Mouse (Mus musculus) neural tube, embryonic 13.5 days (tissue): ENCODE measurements around the gene Gm11034. TPM values are rescaled to one million over a fixed set of nuclear protein-coding genes. Genes with fewer than 3 reads are reported as not detected.

Experiments
- ATAC-seq: fragments of 200-750 bp; cut with Nextera tagmentation; 2 replicates; pipeline ENCODE4 v1.8.0; 2017; ENCODE audit warnings: low read depth, mild to moderate bottlenecking, moderate TSS enrichment, moderate library complexity
- H3K27ac ChIP-seq: fragments of 300-500 bp; sonication (generic); replicated peaks from 2 replicates; pipeline ENCODE4 v1.5.1; 2015; ENCODE audit warnings: moderate library complexity, mild to moderate bottlenecking, inconsistent platforms
- H3K27me3 ChIP-seq: fragments of 300-500 bp; sonication (generic); 2 replicates; pipeline ENCODE4 v1.6.1; 2015; ENCODE audit warnings: mild to moderate bottlenecking, inconsistent platforms
- H3K36me3 ChIP-seq: fragments of 300-500 bp; sonication (generic); 2 replicates; pipeline ENCODE4 v1.6.1; 2015; ENCODE audit warnings: mild to moderate bottlenecking, inconsistent platforms
- H3K4me1 ChIP-seq: fragments of 300-500 bp; sonication (generic); replicated peaks from 2 replicates; pipeline ENCODE4 v1.6.1; 2015; ENCODE audit warnings: inconsistent platforms
- H3K4me2 ChIP-seq: fragments of 300-500 bp; sonication (generic); 2 replicates; pipeline ENCODE4 v1.6.1; 2015; ENCODE audit warnings: inconsistent platforms, mild to moderate bottlenecking, moderate library complexity
- H3K4me3 ChIP-seq: fragments of 300-500 bp; sonication (generic); 2 replicates; pipeline ENCODE4 v1.5.1; 2015; ENCODE audit warnings: mild to moderate bottlenecking, inconsistent platforms
- H3K9ac ChIP-seq: fragments of 300-500 bp; sonication (generic); 2 replicates; pipeline ENCODE4 v1.6.1; 2015; ENCODE audit warnings: moderate library complexity, mild to moderate bottlenecking, inconsistent platforms
- H3K9me3 ChIP-seq: fragments of 300-500 bp; sonication (generic); 2 replicates; pipeline ENCODE4 v1.6.1; 2016; ENCODE audit warnings: inconsistent platforms
- WGBS: fragments of 180-500 bp; shearing (Covaris S2); methylation state at CpG from one replicate; pipeline ENCODE4 v1.1.7; 2015; 5-methylcytosine and 5-hydroxymethylcytosine counted together
- polyA plus RNA-seq: library from polyadenylated mRNA; unstranded; fragments of >200 nt; fragmentation: Nextera tagmentation; extraction: Ambion mirVana; gene quantifications from 2 replicates; pipeline ENCODE4 v1.2.1, GENCODE M21; 2015

The Gm11034 gene
- polyA plus RNA-seq, 1 experiment from 2014 or later: not detected

DNA sequence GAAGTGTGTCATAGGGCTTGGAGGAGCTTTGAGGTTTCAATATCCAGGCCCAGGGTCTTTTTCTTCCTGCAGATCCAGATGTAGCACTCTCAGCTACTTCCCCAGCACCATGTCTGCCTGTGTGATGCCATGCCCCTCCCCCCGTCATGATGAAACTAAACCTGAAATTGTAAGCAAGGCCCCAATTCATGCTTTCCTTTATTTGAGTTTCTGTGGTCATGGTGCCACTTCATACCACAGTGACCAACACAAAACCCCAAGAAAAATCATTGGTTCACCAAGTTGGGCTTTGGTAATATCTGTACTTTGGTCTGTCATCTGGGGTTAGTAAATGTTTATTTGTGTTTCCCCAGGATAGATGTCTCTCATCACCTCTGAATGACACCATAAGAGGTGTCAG lies 4.9 kb downstream of the Gm11034 start:
- Histone ChIP-seq H3K4me3 (no peak overlapping the region), H3K4me2 (no peak overlapping the region), H3K4me1 (no peaks in the 10 kb centered on the region), H3K27ac (no peak overlapping the region), H3K9me3 (peaks cover 12% of the 10 kb centered on the region; the same call in 1 of the 2 replicates), H3K36me3 (no peaks in the 10 kb centered on the region), H3K27me3 (no peaks in the 10 kb centered on the region), H3K9ac (no peak overlapping the region)
- no peak for ATAC-seq
- WGBS: 91% methylated on average over 1 of the region's 1 CpGs

DNA sequence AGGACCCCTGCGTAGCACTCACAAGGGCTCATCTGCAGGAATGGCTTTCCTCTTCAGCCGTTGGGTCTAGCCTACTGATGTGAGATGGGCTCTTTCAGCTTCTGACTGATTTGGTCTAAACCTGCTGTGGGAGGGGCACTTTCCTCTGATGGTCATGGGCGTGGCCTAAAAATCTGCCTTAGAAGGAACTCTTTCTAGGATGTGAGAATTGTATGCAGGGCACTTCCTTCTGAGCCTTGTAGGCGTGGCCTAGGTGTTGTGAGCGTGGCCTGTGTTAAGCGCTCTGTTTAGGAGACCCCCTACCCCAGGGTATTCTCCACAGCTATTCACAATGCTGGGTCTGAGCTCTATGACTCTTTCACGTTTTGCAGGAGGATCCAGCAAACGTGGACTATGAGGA lies 15.4 kb downstream of the Gm11034 start:
- Histone ChIP-seq H3K27me3 (no peaks in the 10 kb centered on the region), H3K27ac (no peak overlapping the region), H3K9me3 (peaks cover 18% of the 10 kb centered on the region), H3K4me1 (no peaks in the 10 kb centered on the region), H3K9ac (no peak overlapping the region), H3K36me3 (no peaks in the 10 kb centered on the region), H3K4me2 (no peak overlapping the region), H3K4me3 (no peak overlapping the region)
- WGBS: 70% methylated on average over 8 of the region's 8 CpGs
- no peak for ATAC-seq

- H3K9ac ChIP-seq: no peak overlapping the region
- H3K4me2 ChIP-seq: no peak overlapping the region
- ATAC-seq: no peak
- H3K4me1 ChIP-seq: no peaks in the 10 kb centered on the region
- H3K27ac ChIP-seq: no peak overlapping the region
- H3K9me3 ChIP-seq: no peaks in the 10 kb centered on the region
- H3K4me3 ChIP-seq: no peak overlapping the region
- H3K27me3 ChIP-seq: no peaks in the 10 kb centered on the region
- no peaks in the 10 kb centered on the region for H3K36me3 ChIP-seq
Measured at GRCm38 (mm10) chr8:72192065-72192464, 21.4 kb downstream of the Gm11034 start.

- Histone ChIP-seq H3K4me1 (no peaks in the 10 kb centered on the region), H3K4me3 (no peak overlapping the region), H3K27ac (no peak overlapping the region), H3K9ac (no peak overlapping the region), H3K4me2 (no peak overlapping the region), H3K36me3 (no peaks in the 10 kb centered on the region), H3K9me3 (no peaks in the 10 kb centered on the region), H3K27me3 (no peaks in the 10 kb centered on the region)
- ATAC-seq: no peak
- 85% methylated on average over 2 of the region's 2 CpGs for WGBS
Measured at GRCm38 (mm10) chr8:72190215-72190539, 23.3 kb downstream of the Gm11034 start.

DNA sequence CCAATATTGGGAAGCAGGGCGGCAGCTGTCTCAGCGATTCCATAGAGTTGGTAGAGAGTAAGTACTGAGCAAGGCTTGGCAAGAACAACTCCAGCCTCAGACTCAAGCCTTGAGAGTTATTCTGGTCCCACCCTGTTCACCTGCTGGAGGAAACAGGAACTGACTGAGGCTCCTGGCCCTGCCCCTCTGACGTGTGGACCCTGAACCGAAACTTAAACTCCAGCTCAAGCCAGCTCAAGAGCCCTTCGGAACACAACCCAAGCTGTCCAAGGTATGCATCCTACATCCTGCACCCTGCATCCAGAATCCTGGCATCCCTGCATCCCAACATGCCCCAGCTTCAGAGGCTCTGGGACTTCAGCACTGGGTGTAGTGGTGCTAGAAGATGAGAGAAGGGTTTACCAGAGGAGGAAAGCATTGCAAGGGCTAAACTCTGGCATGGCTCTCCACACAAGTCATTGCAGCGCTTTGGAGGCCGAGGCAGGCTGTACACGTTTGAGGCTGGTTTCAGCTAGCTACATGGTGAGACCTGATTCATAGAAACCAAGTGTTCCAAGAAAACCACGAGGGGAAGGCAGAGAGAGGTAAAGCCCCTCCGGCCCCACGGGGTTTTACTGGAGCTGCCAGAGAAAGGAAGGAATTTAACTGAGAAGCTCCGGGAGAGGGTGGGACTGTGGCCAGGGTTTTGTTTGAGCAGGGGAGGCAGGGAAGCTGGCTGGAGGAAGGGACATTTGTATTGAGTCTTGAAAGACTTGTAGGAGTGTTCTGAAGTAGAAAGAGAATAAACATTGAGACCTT lies 23.8 kb downstream of the Gm11034 start, which contains the start of gene Hsh2d:
Gene Hsh2d (plus strand): TSS at position 222 of the 798 bp plus-strand sequence.
- H3K9ac ChIP-seq: no peak within 1 kb of the TSS
- no peaks in the 10 kb centered on the region for H3K4me1 ChIP-seq
- no peaks in the 10 kb centered on the region for H3K9me3 ChIP-seq
- no peaks in the 10 kb centered on the region for H3K36me3 ChIP-seq
- H3K4me3 ChIP-seq: no peak within 1 kb of the TSS
- no peak within 1 kb of the TSS for H3K4me2 ChIP-seq
- H3K27me3 ChIP-seq: no peaks in the 10 kb centered on the region
- ATAC-seq: no peak
- WGBS: 73% methylated on average over 12 of the region's 12 CpGs
- H3K27ac ChIP-seq: no peak within 1 kb of the TSS

DNA sequence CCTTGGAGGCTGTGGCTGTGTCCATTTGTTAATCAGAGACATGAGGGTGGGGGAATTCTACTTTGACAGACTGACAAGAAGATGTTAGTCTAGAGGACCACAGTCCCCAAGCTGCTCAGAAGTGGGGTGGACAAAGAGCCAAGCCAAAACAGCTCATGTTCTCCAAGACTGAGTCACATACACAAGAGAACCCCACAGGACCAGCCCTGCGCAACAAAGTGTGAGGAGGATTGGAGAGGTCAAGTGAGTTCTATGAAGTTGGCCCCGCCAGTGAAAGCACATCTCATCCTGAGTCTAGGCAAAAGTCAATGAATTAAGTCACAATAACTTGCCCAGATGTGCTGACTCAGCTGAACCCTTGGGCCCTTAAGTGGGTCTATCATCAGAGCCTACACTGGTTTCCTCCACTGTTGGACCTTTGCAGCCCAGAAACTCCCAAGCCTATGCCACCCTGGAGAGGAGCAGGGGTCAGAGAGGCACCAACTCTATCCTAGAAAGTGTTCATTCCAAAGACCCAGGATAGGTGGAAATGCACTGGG lies 25.6 kb downstream of the Gm11034 start:
- no peak overlapping the region for H3K27ac ChIP-seq
- no peaks in the 10 kb centered on the region for H3K27me3 ChIP-seq
- no peak overlapping the region for H3K4me2 ChIP-seq
- H3K9me3 ChIP-seq: no peaks in the 10 kb centered on the region
- H3K4me1 ChIP-seq: no peaks in the 10 kb centered on the region
- ATAC-seq: no peak
- WGBS: 93% methylated on average over 2 of the region's 2 CpGs
- no peak overlapping the region for H3K4me3 ChIP-seq
- H3K36me3 ChIP-seq: no peaks in the 10 kb centered on the region
- H3K9ac ChIP-seq: no peak overlapping the region

- no peaks in the 10 kb centered on the region for H3K9me3 ChIP-seq
- 77% methylated on average over 2 of the region's 2 CpGs for WGBS
- no peaks in the 10 kb centered on the region for H3K27me3 ChIP-seq
- H3K4me2 ChIP-seq: no peak overlapping the region
- no peak overlapping the region for H3K4me3 ChIP-seq
- no peak for ATAC-seq
- H3K4me1 ChIP-seq: no peaks in the 10 kb centered on the region
- H3K9ac ChIP-seq: no peak overlapping the region
- H3K27ac ChIP-seq: no peak overlapping the region
- peaks cover 35% of the 10 kb centered on the region for H3K36me3 ChIP-seq
Measured at GRCm38 (mm10) chr8:72183554-72184202, 29.8 kb downstream of the Gm11034 start.

GRCm38 (mm10) chr8:72177346-72177925 lies 36.0 kb downstream of the Gm11034 start:
- 58% methylated on average over 5 of the region's 5 CpGs for WGBS
- Histone ChIP-seq H3K4me3 (no peak overlapping the region), H3K27me3 (no peaks in the 10 kb centered on the region), H3K9me3 (no peaks in the 10 kb centered on the region), H3K4me1 (no peaks in the 10 kb centered on the region), H3K9ac (no peak overlapping the region), H3K4me2 (no peak overlapping the region), H3K27ac (no peak overlapping the region), H3K36me3 (peaks cover 97% of the 10 kb centered on the region)
- peak; percentile 67 for ATAC-seq

DNA sequence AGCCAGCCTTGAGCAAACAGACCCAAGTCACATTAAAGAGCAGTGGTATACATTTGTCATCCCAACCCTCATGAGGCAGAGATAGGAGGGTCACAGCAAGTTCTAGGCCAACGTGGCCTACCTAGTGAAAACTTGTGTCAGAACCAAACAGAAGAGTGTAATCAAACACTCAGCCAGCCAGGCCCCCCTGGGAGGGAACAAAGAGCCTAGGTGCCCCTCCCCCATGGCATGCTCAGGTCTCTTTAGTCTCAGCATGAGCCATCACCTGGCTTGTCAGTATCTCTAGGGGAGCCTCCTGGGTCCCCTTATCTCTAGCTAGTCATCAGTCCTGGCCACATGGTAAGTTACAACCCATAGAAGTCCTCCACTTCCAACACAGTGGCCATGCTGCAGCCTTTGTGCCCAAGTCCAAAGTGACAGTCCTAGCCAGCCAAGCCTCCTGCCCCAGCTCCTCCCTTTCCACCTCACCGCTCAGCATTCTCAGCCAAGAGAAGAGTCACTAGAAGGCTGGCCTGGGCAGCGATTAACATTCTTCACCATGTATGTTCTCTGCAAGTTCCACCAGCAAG lies 43.7 kb downstream of the Gm11034 start:
- no peaks in the 10 kb centered on the region for H3K27me3 ChIP-seq
- no peaks in the 10 kb centered on the region for H3K9me3 ChIP-seq
- ATAC-seq: no peak
- no peak overlapping the region for H3K4me3 ChIP-seq
- H3K9ac ChIP-seq: no peak overlapping the region
- H3K4me2 ChIP-seq: no peak overlapping the region
- H3K27ac ChIP-seq: no peak overlapping the region
- H3K4me1 ChIP-seq: peaks cover under 1% of the 10 kb centered on the region; the same call in 1 of the 2 replicates
- WGBS: 80% methylated on average over 3 of the region's 3 CpGs
- peaks cover 70% of the 10 kb centered on the region for H3K36me3 ChIP-seq

DNA sequence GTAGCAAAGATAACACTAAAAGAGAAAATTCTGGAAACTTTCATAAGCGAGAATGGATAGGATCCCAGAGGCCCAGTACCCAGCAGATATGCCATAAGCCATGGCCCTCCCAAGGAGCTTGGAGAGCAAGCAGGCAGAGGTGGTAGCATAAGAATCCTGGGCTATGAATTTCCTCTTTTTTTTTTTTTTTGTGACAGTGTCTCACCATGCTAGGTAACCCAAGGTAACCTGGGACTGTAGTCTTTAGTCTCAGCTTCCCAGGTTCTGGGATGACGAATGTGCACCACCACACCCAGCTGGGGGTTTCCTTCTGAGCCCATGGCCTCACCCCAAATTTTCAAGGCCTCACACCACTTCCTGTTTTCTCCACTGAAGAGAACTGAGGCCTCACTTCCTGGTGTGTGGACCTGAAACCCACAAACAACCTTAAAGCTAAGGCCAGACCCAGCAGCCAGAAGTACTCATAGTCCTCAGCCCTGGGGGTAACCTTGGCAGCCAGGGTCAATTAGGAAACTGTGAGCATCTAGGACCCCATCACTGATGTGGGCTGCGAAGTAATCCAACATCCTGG lies 44.3 kb downstream of the Gm11034 start:
- Histone ChIP-seq H3K27ac (no peak overlapping the region), H3K4me3 (no peak overlapping the region), H3K9me3 (no peaks in the 10 kb centered on the region), H3K4me1 (peaks cover 5% of the 10 kb centered on the region; the same call in 1 of the 2 replicates), H3K9ac (no peak overlapping the region), H3K27me3 (no peaks in the 10 kb centered on the region), H3K4me2 (no peak overlapping the region), H3K36me3 (peaks cover 70% of the 10 kb centered on the region)
- whole genome bisulfite sequencing: 96% methylated on average over 3 of the region's 3 CpGs
- no peak for ATAC-seq
